Mouse (Mus musculus) liver, embryonic 12.5 days (tissue): ENCODE measurements around the gene Arhgap25. TPM values are rescaled to one million over a fixed set of nuclear protein-coding genes. Genes with fewer than 3 reads are reported as not detected.
"Not testable (repeated sequence)": the region's sequence is repeated elsewhere in the genome, so short reads cannot be mapped to it uniquely, and the experiment has no call there.

ENCODE experiments used
- ATAC-seq: fragments of 200-750 bp; cut with Nextera tagmentation; 2 replicates; pipeline ENCODE4 v1.8.0; 2017; ENCODE audit warnings: moderate number of reproducible peaks, mild to moderate bottlenecking, moderate library complexity
- H3K27ac ChIP-seq: fragments of 300-500 bp; sonication (generic); 2 replicates; pipeline ENCODE4 v1.5.1; 2016; ENCODE audit warnings: mild to moderate bottlenecking
- H3K27me3 ChIP-seq: fragments of 300-500 bp; sonication (generic); replicated peaks from 2 replicates; pipeline ENCODE4 v1.6.1; 2016; ENCODE audit warnings: mild to moderate bottlenecking, moderate library complexity
- H3K36me3 ChIP-seq: fragments of 300-500 bp; sonication (generic); 2 replicates; pipeline ENCODE4 v1.6.1; 2016; ENCODE audit warnings: mild to moderate bottlenecking, moderate library complexity
- H3K4me1 ChIP-seq: fragments of 300-500 bp; sonication (generic); 2 replicates; pipeline ENCODE4 v1.6.1; 2016
- H3K4me2 ChIP-seq: fragments of 300-500 bp; sonication (generic); 2 replicates; pipeline ENCODE4 v1.6.1; 2016; ENCODE audit warnings: mild to moderate bottlenecking, moderate library complexity
- H3K4me3 ChIP-seq: fragments of 300-500 bp; sonication (generic); 2 replicates; pipeline ENCODE4 v1.5.1; 2016; ENCODE audit warnings: mild to moderate bottlenecking, moderate library complexity
- H3K9ac ChIP-seq: fragments of 300-500 bp; sonication (generic); 2 replicates; pipeline ENCODE4 v1.6.1; 2016; ENCODE audit warnings: mild to moderate bottlenecking, moderate library complexity
- H3K9me3 ChIP-seq: fragments of 300-500 bp; sonication (generic); replicated peaks from 2 replicates; pipeline ENCODE4 v1.6.1; 2016; ENCODE audit warnings: mild to moderate bottlenecking, moderate library complexity
- WGBS: fragments of 180-500 bp; shearing (Covaris S2); methylation state at CpG from one replicate; pipeline ENCODE4 v1.1.7; 2016; ENCODE audit not compliant: insufficient replicate concordance; 5-methylcytosine and 5-hydroxymethylcytosine counted together
- polyA plus RNA-seq: library from polyadenylated mRNA; unstranded; fragments of >200 nt; fragmentation: Nextera tagmentation; extraction: Ambion mirVana; gene quantifications from 2 replicates; pipeline ENCODE4 v1.2.1, GENCODE M21; 2016

The Arhgap25 gene
- polyA plus RNA-seq, 1 experiment from 2014 or later, result 5.4 TPM

- Histone ChIP-seq H3K9me3 (no peaks in the 10 kb centered on the region), H3K27ac (no peak overlapping the region), H3K9ac (no peak overlapping the region), H3K4me1 (peaks cover 62% of the 10 kb centered on the region), H3K4me2 (peak overlapping the region; percentile 22; the same call in 1 of the 2 replicates), H3K27me3 (peaks cover 22% of the 10 kb centered on the region), H3K36me3 (no peaks in the 10 kb centered on the region), H3K4me3 (no peak overlapping the region)
- 72% methylated on average over 2 of the region's 2 CpGs for WGBS
- no peak for ATAC-seq
These were observed 1.5 kb downstream of the Arhgap25 start for GRCm38 (mm10) chr6:87531456-87532015.

GRCm38 (mm10) chr6:87530386-87530785, 2.7 kb downstream of the Arhgap25 start:
- no peak overlapping the region for H3K4me2 ChIP-seq
- peaks cover 11% of the 10 kb centered on the region for H3K27me3 ChIP-seq
- no peaks in the 10 kb centered on the region for H3K9me3 ChIP-seq
- H3K36me3 ChIP-seq, result no peaks in the 10 kb centered on the region
- H3K4me3 ChIP-seq, result no peak overlapping the region
- H3K4me1 ChIP-seq, result peaks cover 61% of the 10 kb centered on the region
- 64% methylated on average over 2 of the region's 2 CpGs for WGBS
- no peak overlapping the region for H3K27ac ChIP-seq
- ATAC-seq, result no peak
- no peak overlapping the region for H3K9ac ChIP-seq

DNA sequence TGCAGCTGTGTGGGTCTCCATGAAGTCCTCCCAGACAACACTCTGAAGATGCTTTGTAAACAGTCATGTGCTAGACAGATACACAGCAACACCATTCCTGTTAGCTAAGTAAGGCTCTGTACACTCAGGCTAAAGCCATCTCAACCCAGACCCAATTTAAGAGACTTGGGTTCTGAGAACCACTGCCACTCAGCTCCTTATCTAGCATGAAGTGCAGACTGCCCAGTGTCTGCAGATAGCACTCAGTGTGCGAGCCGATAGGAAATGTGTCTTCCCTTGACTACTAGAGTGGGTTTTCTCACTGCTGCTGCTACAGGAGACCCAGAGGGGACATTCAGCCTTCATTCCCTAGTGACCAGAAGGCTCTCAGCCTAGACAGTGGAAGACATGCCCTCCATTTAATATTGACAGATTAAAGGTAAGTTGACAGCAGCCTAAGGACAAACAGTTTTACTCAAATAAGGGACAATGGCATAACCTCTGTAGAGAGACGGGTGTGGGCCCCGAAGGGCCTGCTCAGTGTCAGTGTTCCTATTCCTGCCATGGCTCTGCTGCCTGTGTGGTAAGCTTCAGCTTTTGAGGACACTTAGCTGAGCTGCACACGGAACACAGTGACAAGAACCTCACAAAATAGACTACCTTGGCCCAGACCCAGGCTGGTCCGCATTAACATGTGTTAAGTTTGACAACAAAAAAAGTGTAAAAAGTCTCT, 5.1 kb downstream of the Arhgap25 start:
- Histone ChIP-seq H3K27me3 (peaks cover 8% of the 10 kb centered on the region; the same call in 1 of the 2 replicates), H3K36me3 (no peaks in the 10 kb centered on the region), H3K4me3 (peak overlapping the region; percentile 19), H3K9ac (peak overlapping the region; percentile 59), H3K4me2 (peak overlapping the region; percentile 55), H3K4me1 (peaks cover 61% of the 10 kb centered on the region), H3K9me3 (no peaks in the 10 kb centered on the region), H3K27ac (peak overlapping the region; percentile 85)
- WGBS, result 38% methylated on average over 6 of the region's 6 CpGs
- ATAC-seq, result peak; percentile 91

DNA sequence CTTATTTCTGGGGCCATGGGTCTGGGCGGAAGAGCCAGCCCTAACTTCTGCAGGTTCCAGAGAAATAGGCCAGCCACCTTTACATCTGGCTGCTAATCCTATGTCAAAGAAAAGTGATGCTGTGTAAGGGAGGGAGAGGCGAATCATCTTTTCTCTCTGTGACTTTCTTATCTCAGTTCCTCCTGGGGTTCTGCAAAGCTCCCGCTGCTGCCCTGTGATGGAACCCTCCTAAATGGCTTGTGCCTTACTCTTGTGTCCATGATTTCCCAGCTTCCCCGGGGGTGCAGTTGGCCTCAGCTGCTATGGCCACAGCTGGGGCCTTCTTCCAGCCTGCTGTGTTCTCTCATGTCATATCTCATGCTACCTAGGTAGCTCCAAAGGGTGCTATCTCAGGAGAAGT, 5.7 kb downstream of the Arhgap25 start:
- WGBS, result 36% methylated on average over 4 of the region's 4 CpGs
- no peaks in the 10 kb centered on the region for H3K36me3 ChIP-seq
- H3K9me3 ChIP-seq, result no peaks in the 10 kb centered on the region
- H3K9ac ChIP-seq, result peak overlapping the region; percentile 59; the same call in 1 of the 2 replicates
- peak overlapping the region; percentile 55 for H3K4me2 ChIP-seq
- H3K27ac ChIP-seq, result peak overlapping the region; percentile 85
- peaks cover 57% of the 10 kb centered on the region for H3K4me1 ChIP-seq
- peak; percentile 68 for ATAC-seq
- no peak overlapping the region for H3K4me3 ChIP-seq
- peaks cover 2% of the 10 kb centered on the region; the same call in 1 of the 2 replicates for H3K27me3 ChIP-seq

GRCm38 (mm10) chr6:87525126-87525525, 7.9 kb downstream of the Arhgap25 start:
- H3K4me2 ChIP-seq, result no peak overlapping the region
- no peak overlapping the region for H3K9ac ChIP-seq
- ATAC-seq, result no peak
- peaks cover 10% of the 10 kb centered on the region; the same call in 1 of the 2 replicates for H3K27me3 ChIP-seq
- H3K4me1 ChIP-seq, result peaks cover 54% of the 10 kb centered on the region
- 86% methylated on average over 10 of the region's 10 CpGs for WGBS
- no peak overlapping the region for H3K4me3 ChIP-seq
- no peaks in the 10 kb centered on the region for H3K36me3 ChIP-seq
- no peaks in the 10 kb centered on the region for H3K9me3 ChIP-seq
- peak overlapping the region; percentile 15 for H3K27ac ChIP-seq

DNA sequence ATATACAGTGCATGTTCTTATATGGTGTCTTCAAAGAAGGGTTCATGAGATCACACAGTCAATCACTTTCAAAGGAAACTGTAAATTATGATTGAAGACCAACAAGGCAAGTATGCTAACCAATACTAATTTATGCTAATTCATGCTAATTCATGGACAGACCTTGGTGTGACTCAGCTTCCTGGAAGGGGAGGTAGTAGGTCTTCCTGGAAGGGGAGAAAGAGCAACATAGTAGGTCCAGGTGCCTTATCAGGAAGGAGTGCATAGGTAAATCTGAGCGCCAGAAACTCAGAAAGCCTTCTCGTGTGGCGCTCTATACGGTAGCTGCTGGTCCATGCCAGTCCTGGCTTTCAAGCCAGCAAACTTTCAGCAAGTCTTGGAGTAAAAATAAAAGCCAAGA, 8.8 kb downstream of the Arhgap25 start:
- Histone ChIP-seq H3K36me3 (no peaks in the 10 kb centered on the region), H3K27me3 (peaks cover 10% of the 10 kb centered on the region; the same call in 1 of the 2 replicates), H3K9me3 (no peaks in the 10 kb centered on the region), H3K27ac (peak overlapping the region; percentile 50), H3K4me1 (peaks cover 52% of the 10 kb centered on the region), H3K4me3 (no peak overlapping the region), H3K4me2 (no peak overlapping the region), H3K9ac (no peak overlapping the region)
- 84% methylated on average over 4 of the region's 4 CpGs for WGBS
- peak; percentile 20; the same call in 1 of the 2 replicates for ATAC-seq

- 67% methylated on average over 7 of the region's 7 CpGs for WGBS
- no peak for ATAC-seq
- Histone ChIP-seq H3K4me3 (no peak overlapping the region), H3K9me3 (no peaks in the 10 kb centered on the region), H3K36me3 (no peaks in the 10 kb centered on the region), H3K9ac (no peak overlapping the region), H3K27me3 (peaks cover 10% of the 10 kb centered on the region; the same call in 1 of the 2 replicates), H3K4me2 (no peak overlapping the region), H3K27ac (peak overlapping the region; percentile 50), H3K4me1 (peaks cover 47% of the 10 kb centered on the region)
These were observed 9.3 kb downstream of the Arhgap25 start for GRCm38 (mm10) chr6:87523736-87524135.

- Histone ChIP-seq H3K4me3 (no peak overlapping the region), H3K27me3 (peaks cover 10% of the 10 kb centered on the region; the same call in 1 of the 2 replicates), H3K4me2 (no peak overlapping the region), H3K4me1 (peaks cover 40% of the 10 kb centered on the region), H3K27ac (no peak overlapping the region), H3K9ac (no peak overlapping the region), H3K36me3 (no peaks in the 10 kb centered on the region), H3K9me3 (no peaks in the 10 kb centered on the region)
- ATAC-seq, result no peak
- WGBS, result 70% methylated on average over 2 of the region's 2 CpGs
These were observed 10.0 kb downstream of the Arhgap25 start for GRCm38 (mm10) chr6:87523085-87523484.

GRCm38 (mm10) chr6:87522236-87522635, 10.8 kb downstream of the Arhgap25 start:
- H3K4me3 ChIP-seq, result no peak overlapping the region
- H3K9me3 ChIP-seq, result no peaks in the 10 kb centered on the region
- peaks cover 32% of the 10 kb centered on the region for H3K4me1 ChIP-seq
- no peaks in the 10 kb centered on the region for H3K36me3 ChIP-seq
- no peak overlapping the region for H3K27ac ChIP-seq
- no peak overlapping the region for H3K4me2 ChIP-seq
- peaks cover 12% of the 10 kb centered on the region; the same call in 1 of the 2 replicates for H3K27me3 ChIP-seq
- 13% methylated on average over 3 of the region's 3 CpGs for WGBS
- ATAC-seq, result no peak
- H3K9ac ChIP-seq, result no peak overlapping the region

DNA sequence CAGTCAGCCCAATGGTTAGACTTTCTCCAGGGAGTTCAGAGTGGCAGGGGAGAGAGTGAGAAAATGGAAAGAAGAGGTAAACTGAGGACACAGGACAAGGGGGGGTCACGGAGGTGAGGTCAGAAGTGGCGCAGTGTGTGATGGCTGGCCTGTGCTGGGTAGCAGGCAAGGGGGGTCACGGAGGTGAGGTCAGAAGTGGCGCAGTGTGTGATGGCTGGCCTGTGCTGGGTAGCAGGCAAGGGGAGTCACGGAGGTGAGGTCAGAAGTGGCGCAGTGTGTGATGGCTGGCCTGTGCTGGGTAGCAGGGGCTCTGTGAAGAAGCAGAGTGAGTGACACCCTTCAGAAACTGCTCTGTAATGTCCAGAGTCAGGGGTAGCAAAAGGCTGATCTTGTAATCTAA, 11.4 kb downstream of the Arhgap25 start:
- peaks cover 27% of the 10 kb centered on the region for H3K4me1 ChIP-seq
- H3K4me3 ChIP-seq, H3K27ac ChIP-seq, H3K4me2 ChIP-seq, H3K36me3 ChIP-seq, ATAC-seq, H3K9me3 ChIP-seq, H3K9ac ChIP-seq: not testable (repeated sequence)
- peaks cover 14% of the 10 kb centered on the region; the same call in 1 of the 2 replicates for H3K27me3 ChIP-seq
- WGBS, result 74% methylated on average over 6 of the region's 6 CpGs

DNA sequence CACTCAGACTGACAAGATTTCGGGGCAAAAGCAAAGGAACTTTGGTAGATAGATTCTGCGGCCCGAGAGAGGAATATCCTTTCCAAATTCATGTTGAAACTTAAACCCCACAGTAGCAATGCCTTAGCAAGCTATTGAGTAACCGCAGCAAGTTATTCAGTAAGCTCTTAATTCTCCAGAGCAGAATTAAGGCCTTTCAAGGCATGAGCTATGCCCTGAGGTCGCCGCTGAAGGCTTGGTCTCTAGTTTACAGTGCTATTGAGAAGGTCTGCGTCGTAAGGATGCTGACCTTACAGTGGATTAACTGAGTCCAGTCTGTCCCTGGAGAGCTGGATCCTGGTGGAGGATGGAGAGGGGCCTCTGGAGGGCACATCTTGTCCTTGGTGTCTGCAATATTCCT, 12.5 kb downstream of the Arhgap25 start:
- Histone ChIP-seq H3K36me3 (no peaks in the 10 kb centered on the region), H3K9me3 (no peaks in the 10 kb centered on the region), H3K4me3 (no peak overlapping the region), H3K27me3 (peaks cover 14% of the 10 kb centered on the region; the same call in 1 of the 2 replicates), H3K9ac (no peak overlapping the region), H3K4me2 (no peak overlapping the region), H3K4me1 (peaks cover 26% of the 10 kb centered on the region), H3K27ac (no peak overlapping the region)
- no peak for ATAC-seq
- 75% methylated on average over 8 of the region's 8 CpGs for WGBS

GRCm38 (mm10) chr6:87519809-87520208, 13.2 kb downstream of the Arhgap25 start:
- Histone ChIP-seq H3K4me2 (no peak overlapping the region), H3K4me1 (peaks cover 21% of the 10 kb centered on the region), H3K27ac (no peak overlapping the region), H3K27me3 (peaks cover 14% of the 10 kb centered on the region; the same call in 1 of the 2 replicates), H3K9ac (no peak overlapping the region), H3K4me3 (no peak overlapping the region), H3K36me3 (no peaks in the 10 kb centered on the region), H3K9me3 (no peaks in the 10 kb centered on the region)
- 67% methylated on average over 11 of the region's 11 CpGs for WGBS
- no peak for ATAC-seq
